Mouse (Mus musculus): ENCODE results near the gene Glis1. TPM values are rescaled to one million over a fixed set of nuclear protein-coding genes. Genes with fewer than 3 reads are reported as not detected.

Gene Glis1
- polyA plus RNA-seq, 1 experiment from 2014 or later: 0.31 TPM

GRCm38 (mm10) chr4:107421711-107422110 is 12.7 kb upstream of the Glis1 start:
- Histone ChIP-seq H3K27me3 (ENCODE audit: control insufficient read depth, insufficient read depth, low read length) (peaks cover 5% of the 10 kb centered on the region; the same call in 1 of the 2 replicates), H3K9me3 (ENCODE audit: control insufficient read depth, low read length) (no peaks in the 10 kb centered on the region), H3K27ac (replicated peaks in 1 of 2; ENCODE audit: control insufficient read depth in 1 of 2, insufficient read depth in 1 of 2, low read depth in 2 of 2, low read length in 2 of 2) (no peak overlapping the region), H3K36me3 (ENCODE audit: control insufficient read depth, insufficient read depth, low read length) (peaks cover 11% of the 10 kb centered on the region; the same call in 1 of the 2 replicates), H3K4me3 (ENCODE audit: control insufficient read depth in 1 of 2, insufficient read depth in 1 of 2, low read depth in 1 of 2, low read length in 2 of 2) (peak overlapping the region; percentile 27 to 28), H3K4me1 (ENCODE audit: control insufficient read depth in 2 of 2, insufficient read depth in 2 of 2, low read length in 2 of 2) (peaks cover 4 to 8% of the 10 kb centered on the region in 2 experiments), H3K9ac (ENCODE audit: low read length) (peak overlapping the region; percentile 54), H3K4me2 (ENCODE audit: low read length) (peak overlapping the region; percentile 62)
- 3% methylated on average over 14 of the region's 14 CpGs for WGBS
- no peak for ATAC-seq (ENCODE audit: insufficient number of reproducible peaks, insufficient read depth, low FRiP score, low read depth)

GRCm38 (mm10) chr4:107422176-107422575 is 12.2 kb upstream of the Glis1 start:
- ATAC-seq (ENCODE audit: insufficient number of reproducible peaks, insufficient read depth, low FRiP score, low read depth): no peak
- WGBS: 21% methylated on average over 6 of the region's 6 CpGs
- Histone ChIP-seq H3K4me3 (ENCODE audit: control insufficient read depth in 1 of 2, insufficient read depth in 1 of 2, low read depth in 1 of 2, low read length in 2 of 2) (no peak overlapping the region), H3K9ac (ENCODE audit: low read length) (no peak overlapping the region), H3K36me3 (ENCODE audit: control insufficient read depth, insufficient read depth, low read length) (peaks cover 11% of the 10 kb centered on the region; the same call in 1 of the 2 replicates), H3K4me1 (ENCODE audit: control insufficient read depth in 2 of 2, insufficient read depth in 2 of 2, low read length in 2 of 2) (peaks cover 4 to 8% of the 10 kb centered on the region in 2 experiments), H3K27me3 (ENCODE audit: control insufficient read depth, insufficient read depth, low read length) (peaks cover 6% of the 10 kb centered on the region; the same call in 1 of the 2 replicates), H3K9me3 (ENCODE audit: control insufficient read depth, low read length) (no peaks in the 10 kb centered on the region), H3K27ac (replicated peaks in 1 of 2; ENCODE audit: control insufficient read depth in 1 of 2, insufficient read depth in 1 of 2, low read depth in 2 of 2, low read length in 2 of 2) (no peak overlapping the region), H3K4me2 (ENCODE audit: low read length) (peak overlapping the region; percentile 62)

- no peaks in the 10 kb centered on the region for H3K36me3 ChIP-seq (ENCODE audit: control insufficient read depth, insufficient read depth, low read length)
- no peak for ATAC-seq (ENCODE audit: insufficient number of reproducible peaks, insufficient read depth, low FRiP score, low read depth)
- peaks cover 4 to 8% of the 10 kb centered on the region in 2 experiments for H3K4me1 ChIP-seq (ENCODE audit: control insufficient read depth in 2 of 2, insufficient read depth in 2 of 2, low read length in 2 of 2)
- no peaks in the 10 kb centered on the region for H3K9me3 ChIP-seq (ENCODE audit: control insufficient read depth, low read length)
- no peak overlapping the region for H3K9ac ChIP-seq (ENCODE audit: low read length)
- H3K27me3 ChIP-seq (ENCODE audit: control insufficient read depth, insufficient read depth, low read length): peaks cover 20% of the 10 kb centered on the region; the same call in 1 of the 2 replicates
- no peak overlapping the region for H3K4me2 ChIP-seq (ENCODE audit: low read length)
- WGBS: 94% methylated on average over 12 of the region's 12 CpGs
- no peak overlapping the region for H3K4me3 ChIP-seq (ENCODE audit: control insufficient read depth in 1 of 2, insufficient read depth in 1 of 2, low read depth in 1 of 2, low read length in 2 of 2)
- no peak overlapping the region for H3K27ac ChIP-seq (replicated peaks in 1 of 2; ENCODE audit: control insufficient read depth in 1 of 2, insufficient read depth in 1 of 2, low read depth in 2 of 2, low read length in 2 of 2)
Measured at GRCm38 (mm10) chr4:107425616-107426015, 8.8 kb upstream of the Glis1 start.

GRCm38 (mm10) chr4:107426631-107427030 is 7.8 kb upstream of the Glis1 start:
- Histone ChIP-seq H3K4me1 (ENCODE audit: control insufficient read depth in 2 of 2, insufficient read depth in 2 of 2, low read length in 2 of 2) (peaks cover under 1 to 2% of the 10 kb centered on the region in 2 experiments; a peak in 3 of 4 replicates), H3K4me3 (ENCODE audit: control insufficient read depth in 1 of 2, insufficient read depth in 1 of 2, low read depth in 1 of 2, low read length in 2 of 2) (no peak overlapping the region), H3K27me3 (ENCODE audit: control insufficient read depth, insufficient read depth, low read length) (peaks cover 23% of the 10 kb centered on the region; the same call in 1 of the 2 replicates), H3K9ac (ENCODE audit: low read length) (no peak overlapping the region), H3K27ac (replicated peaks in 1 of 2; ENCODE audit: control insufficient read depth in 1 of 2, insufficient read depth in 1 of 2, low read depth in 2 of 2, low read length in 2 of 2) (no peak overlapping the region), H3K36me3 (ENCODE audit: control insufficient read depth, insufficient read depth, low read length) (no peaks in the 10 kb centered on the region), H3K4me2 (ENCODE audit: low read length) (no peak overlapping the region), H3K9me3 (ENCODE audit: control insufficient read depth, low read length) (no peaks in the 10 kb centered on the region)
- WGBS: 44% methylated on average over 9 of the region's 9 CpGs
- ATAC-seq (ENCODE audit: insufficient number of reproducible peaks, insufficient read depth, low FRiP score, low read depth): no peak

GRCm38 (mm10) chr4:107432717-107433116 is 1.7 kb upstream of the Glis1 start:
- Histone ChIP-seq H3K27ac (replicated peaks in 1 of 2; ENCODE audit: control insufficient read depth in 1 of 2, insufficient read depth in 1 of 2, low read depth in 2 of 2, low read length in 2 of 2) (no peak overlapping the region), H3K9me3 (ENCODE audit: control insufficient read depth, low read length) (no peaks in the 10 kb centered on the region), H3K4me3 (ENCODE audit: control insufficient read depth in 1 of 2, insufficient read depth in 1 of 2, low read depth in 1 of 2, low read length in 2 of 2) (no peak overlapping the region), H3K36me3 (ENCODE audit: control insufficient read depth, insufficient read depth, low read length) (no peaks in the 10 kb centered on the region), H3K27me3 (ENCODE audit: control insufficient read depth, insufficient read depth, low read length) (peaks cover 64% of the 10 kb centered on the region), H3K4me1 (ENCODE audit: control insufficient read depth in 2 of 2, insufficient read depth in 2 of 2, low read length in 2 of 2) (peaks cover 3 to 15% of the 10 kb centered on the region in 2 experiments; a peak in 3 of 4 replicates), H3K4me2 (ENCODE audit: low read length) (no peak overlapping the region), H3K9ac (ENCODE audit: low read length) (no peak overlapping the region)
- ATAC-seq (ENCODE audit: insufficient number of reproducible peaks, insufficient read depth, low FRiP score, low read depth): no peak
- 87% methylated on average over 5 of the region's 5 CpGs for WGBS

GRCm38 (mm10) chr4:107433998-107434355 is 414 bp upstream of the Glis1 start:
- peak overlapping the region; percentile 59 for H3K9ac ChIP-seq (ENCODE audit: low read length)
- H3K27me3 ChIP-seq (ENCODE audit: control insufficient read depth, insufficient read depth, low read length): peaks cover 65% of the 10 kb centered on the region
- no peak overlapping the region for H3K27ac ChIP-seq (replicated peaks in 1 of 2; ENCODE audit: control insufficient read depth in 1 of 2, insufficient read depth in 1 of 2, low read depth in 2 of 2, low read length in 2 of 2)
- H3K9me3 ChIP-seq (ENCODE audit: control insufficient read depth, low read length): no peaks in the 10 kb centered on the region
- peaks cover 3 to 15% of the 10 kb centered on the region in 2 experiments; a peak in 3 of 4 replicates for H3K4me1 ChIP-seq (ENCODE audit: control insufficient read depth in 2 of 2, insufficient read depth in 2 of 2, low read length in 2 of 2)
- H3K36me3 ChIP-seq (ENCODE audit: control insufficient read depth, insufficient read depth, low read length): no peaks in the 10 kb centered on the region
- 8% methylated on average over 15 of the region's 15 CpGs for WGBS
- peak overlapping the region; percentile 99 for H3K4me2 ChIP-seq (ENCODE audit: low read length)
- H3K4me3 ChIP-seq (ENCODE audit: control insufficient read depth in 1 of 2, insufficient read depth in 1 of 2, low read depth in 1 of 2, low read length in 2 of 2): peak overlapping the region; percentile 57 to 65
- no peak for ATAC-seq (ENCODE audit: insufficient number of reproducible peaks, insufficient read depth, low FRiP score, low read depth)

- 3% methylated on average over 45 of the region's 47 CpGs for WGBS
- Histone ChIP-seq H3K27ac (replicated peaks in 1 of 2; ENCODE audit: control insufficient read depth in 1 of 2, insufficient read depth in 1 of 2, low read depth in 2 of 2, low read length in 2 of 2) (no peak overlapping the region), H3K9ac (ENCODE audit: low read length) (peak overlapping the region; percentile 59), H3K36me3 (ENCODE audit: control insufficient read depth, insufficient read depth, low read length) (no peaks in the 10 kb centered on the region), H3K4me3 (ENCODE audit: control insufficient read depth in 1 of 2, insufficient read depth in 1 of 2, low read depth in 1 of 2, low read length in 2 of 2) (peak overlapping the region; percentile 57 to 65), H3K9me3 (ENCODE audit: control insufficient read depth, low read length) (no peaks in the 10 kb centered on the region), H3K27me3 (ENCODE audit: control insufficient read depth, insufficient read depth, low read length) (peaks cover 76% of the 10 kb centered on the region), H3K4me1 (ENCODE audit: control insufficient read depth in 2 of 2, insufficient read depth in 2 of 2, low read length in 2 of 2) (peaks cover 3 to 15% of the 10 kb centered on the region in 2 experiments; a peak in 3 of 4 replicates), H3K4me2 (ENCODE audit: low read length) (peak overlapping the region; percentile 99)
- no peak for ATAC-seq (ENCODE audit: insufficient number of reproducible peaks, insufficient read depth, low FRiP score, low read depth)
Measured at GRCm38 (mm10) chr4:107435238-107435946, 1.0 kb downstream of the Glis1 start.

Data from heart, embryonic 14.5 days (tissue).